Mouse (Mus musculus): ENCODE data around the gene Sgca. TPM values are rescaled to one million over a fixed set of nuclear protein-coding genes. Genes with fewer than 3 reads are reported as not detected.
"Not testable (repeated sequence)": the region's sequence is repeated elsewhere in the genome, so short reads cannot be mapped to it uniquely, and the experiment has no call there.

Gene Sgca
- polyA plus RNA-seq, 1 experiment from 2014 or later = not detected

GRCm38 (mm10) chr11:94970210-94970943 is 5.8 kb downstream of the Sgca start:
- Histone ChIP-seq H3K4me1 (ENCODE audit: control insufficient read depth, insufficient read depth, low read length) (no peaks in the 10 kb centered on the region), H3K9ac (ENCODE audit: low read length) (no peak overlapping the region), H3K4me2 (no peak overlapping the region), H3K27ac (ENCODE audit: low read depth, low read length) (no peak overlapping the region), H3K36me3 (ENCODE audit: control insufficient read depth, insufficient read depth, low read length) (no peaks in the 10 kb centered on the region), H3K9me3 (ENCODE audit: control insufficient read depth, low read length) (no peaks in the 10 kb centered on the region), H3K27me3 (ENCODE audit: control insufficient read depth, insufficient read depth, low read length) (no peaks in the 10 kb centered on the region), H3K4me3 (ENCODE audit: low read depth, low read length) (no peak overlapping the region)
- WGBS = 61% methylated on average over 15 of the region's 15 CpGs
- ATAC-seq (ENCODE audit: low FRiP score) (no peak), DNase-seq (ENCODE audit: low spot score, missing footprints) (peak; percentile 95)

GRCm38 (mm10) chr11:94969709-94970108 is 6.4 kb downstream of the Sgca start:
- not testable (repeated sequence) for DNase-seq (ENCODE audit: low spot score, missing footprints); H3K4me2 ChIP-seq
- WGBS = 93% methylated on average over 4 of the region's 4 CpGs

GRCm38 (mm10) chr11:94968187-94968586 is 7.9 kb downstream of the Sgca start:
- H3K4me3 ChIP-seq (ENCODE audit: low read depth, low read length) = no peak overlapping the region
- 81% methylated on average over 7 of the region's 7 CpGs for WGBS

More at GRCm38 (mm10) chr11:94969709-94970108, 6.4 kb downstream of the Sgca start:
- H3K27me3 ChIP-seq (ENCODE audit: control insufficient read depth, insufficient read depth, low read length); ATAC-seq (ENCODE audit: low FRiP score); H3K4me1 ChIP-seq (ENCODE audit: control insufficient read depth, insufficient read depth, low read length); H3K4me3 ChIP-seq (ENCODE audit: low read depth, low read length); H3K9me3 ChIP-seq (ENCODE audit: control insufficient read depth, low read length); H3K9ac ChIP-seq (ENCODE audit: low read length); H3K36me3 ChIP-seq (ENCODE audit: control insufficient read depth, insufficient read depth, low read length); H3K27ac ChIP-seq (ENCODE audit: low read depth, low read length): not testable (repeated sequence)

GRCm38 (mm10) chr11:94967419-94967818 is 8.7 kb downstream of the Sgca start, which contains the start of gene Hils1:
Gene Hils1 (plus strand): TSS chr11:94967593.
- Histone ChIP-seq H3K36me3 (ENCODE audit: control insufficient read depth, insufficient read depth, low read length) (no peaks in the 10 kb centered on the region), H3K27ac (ENCODE audit: low read depth, low read length) (no peak within 1 kb of the TSS), H3K4me3 (ENCODE audit: low read depth, low read length) (no peak within 1 kb of the TSS), H3K4me2 (no peak within 1 kb of the TSS), H3K4me1 (ENCODE audit: control insufficient read depth, insufficient read depth, low read length) (no peaks in the 10 kb centered on the region), H3K9me3 (ENCODE audit: control insufficient read depth, low read length) (no peaks in the 10 kb centered on the region), H3K9ac (ENCODE audit: low read length) (no peak within 1 kb of the TSS), H3K27me3 (ENCODE audit: control insufficient read depth, insufficient read depth, low read length) (no peaks in the 10 kb centered on the region)
- no peak for ATAC-seq (ENCODE audit: low FRiP score)
- DNase-seq (ENCODE audit: low spot score, missing footprints) = peak; percentile 77
- 58% methylated on average over 4 of the region's 4 CpGs for WGBS

More at GRCm38 (mm10) chr11:94968187-94968586, 7.9 kb downstream of the Sgca start:
- no peak overlapping the region for H3K27ac ChIP-seq (ENCODE audit: low read depth, low read length)
- no peaks in the 10 kb centered on the region for H3K36me3 ChIP-seq (ENCODE audit: control insufficient read depth, insufficient read depth, low read length)
- H3K27me3 ChIP-seq (ENCODE audit: control insufficient read depth, insufficient read depth, low read length) = no peaks in the 10 kb centered on the region
- no peak overlapping the region for H3K4me2 ChIP-seq
- H3K9me3 ChIP-seq (ENCODE audit: control insufficient read depth, low read length) = no peaks in the 10 kb centered on the region
- H3K4me1 ChIP-seq (ENCODE audit: control insufficient read depth, insufficient read depth, low read length) = no peaks in the 10 kb centered on the region
- no peak for DNase-seq (ENCODE audit: low spot score, missing footprints)
- H3K9ac ChIP-seq (ENCODE audit: low read length) = no peak overlapping the region
- ATAC-seq (ENCODE audit: low FRiP score) = no peak

- H3K36me3 ChIP-seq (ENCODE audit: control insufficient read depth, insufficient read depth, low read length) = no peaks in the 10 kb centered on the region
- ATAC-seq (ENCODE audit: low FRiP score) (no peak), DNase-seq (ENCODE audit: low spot score, missing footprints) (no peak)
- H3K4me1 ChIP-seq (ENCODE audit: control insufficient read depth, insufficient read depth, low read length) = no peaks in the 10 kb centered on the region
- no peak overlapping the region for H3K4me3 ChIP-seq (ENCODE audit: low read depth, low read length)
- no peak overlapping the region for H3K9ac ChIP-seq (ENCODE audit: low read length)
- WGBS = 78% methylated on average over 5 of the region's 5 CpGs
- H3K9me3 ChIP-seq (ENCODE audit: control insufficient read depth, low read length) = no peaks in the 10 kb centered on the region
- H3K27ac ChIP-seq (ENCODE audit: low read depth, low read length) = no peak overlapping the region
- H3K27me3 ChIP-seq (ENCODE audit: control insufficient read depth, insufficient read depth, low read length) = no peaks in the 10 kb centered on the region
- H3K4me2 ChIP-seq = no peak overlapping the region
These were observed 13.5 kb downstream of the Sgca start for GRCm38 (mm10) chr11:94962534-94963101.

GRCm38 (mm10) chr11:94958065-94958858 is 17.9 kb downstream of the Sgca start:
- no peaks in the 10 kb centered on the region for H3K36me3 ChIP-seq (ENCODE audit: control insufficient read depth, insufficient read depth, low read length)
- 26% methylated on average over 8 of the region's 8 CpGs for WGBS
- H3K9me3 ChIP-seq (ENCODE audit: control insufficient read depth, low read length) = no peaks in the 10 kb centered on the region
- ATAC-seq (ENCODE audit: low FRiP score) (0 out of 2 replicates have a peak, but pooled peaks have one; percentile 30), DNase-seq (ENCODE audit: low spot score, missing footprints) (no peak)
- no peak overlapping the region for H3K4me2 ChIP-seq
- H3K9ac ChIP-seq (ENCODE audit: low read length) = no peak overlapping the region
- H3K27me3 ChIP-seq (ENCODE audit: control insufficient read depth, insufficient read depth, low read length) = no peaks in the 10 kb centered on the region
- H3K4me3 ChIP-seq (ENCODE audit: low read depth, low read length) = no peak overlapping the region
- no peak overlapping the region for H3K27ac ChIP-seq (ENCODE audit: low read depth, low read length)
- H3K4me1 ChIP-seq (ENCODE audit: control insufficient read depth, insufficient read depth, low read length) = no peaks in the 10 kb centered on the region

GRCm38 (mm10) chr11:94957693-94958064 is 18.4 kb downstream of the Sgca start:
- WGBS = 83% methylated on average over 9 of the region's 9 CpGs
- Histone ChIP-seq H3K4me3 (ENCODE audit: low read depth, low read length) (no peak overlapping the region), H3K4me2 (no peak overlapping the region), H3K9ac (ENCODE audit: low read length) (no peak overlapping the region), H3K9me3 (ENCODE audit: control insufficient read depth, low read length) (no peaks in the 10 kb centered on the region), H3K27me3 (ENCODE audit: control insufficient read depth, insufficient read depth, low read length) (no peaks in the 10 kb centered on the region), H3K27ac (ENCODE audit: low read depth, low read length) (no peak overlapping the region), H3K36me3 (ENCODE audit: control insufficient read depth, insufficient read depth, low read length) (no peaks in the 10 kb centered on the region), H3K4me1 (ENCODE audit: control insufficient read depth, insufficient read depth, low read length) (no peaks in the 10 kb centered on the region)
- ATAC-seq (ENCODE audit: low FRiP score) (no peak), DNase-seq (ENCODE audit: low spot score, missing footprints) (no peak)

- no peak overlapping the region for H3K27ac ChIP-seq (ENCODE audit: low read depth, low read length)
- no peak overlapping the region for H3K9ac ChIP-seq (ENCODE audit: low read length)
- H3K4me1 ChIP-seq (ENCODE audit: control insufficient read depth, insufficient read depth, low read length) = peaks cover 7% of the 10 kb centered on the region
- ATAC-seq (ENCODE audit: low FRiP score) (no peak), DNase-seq (ENCODE audit: low spot score, missing footprints) (no peak)
- no peaks in the 10 kb centered on the region for H3K27me3 ChIP-seq (ENCODE audit: control insufficient read depth, insufficient read depth, low read length)
- WGBS = 84% methylated on average over 9 of the region's 9 CpGs
- no peak overlapping the region for H3K4me2 ChIP-seq
- H3K36me3 ChIP-seq (ENCODE audit: control insufficient read depth, insufficient read depth, low read length) = no peaks in the 10 kb centered on the region
- H3K4me3 ChIP-seq (ENCODE audit: low read depth, low read length) = no peak overlapping the region
- H3K9me3 ChIP-seq (ENCODE audit: control insufficient read depth, low read length) = no peaks in the 10 kb centered on the region
These were observed 21.0 kb downstream of the Sgca start for GRCm38 (mm10) chr11:94955103-94955502.

- ATAC-seq (ENCODE audit: low FRiP score) = peak; percentile 52; the same call in 1 of the 2 replicates
- Histone ChIP-seq H3K9me3 (ENCODE audit: control insufficient read depth, low read length) (no peaks in the 10 kb centered on the region), H3K9ac (ENCODE audit: low read length) (peak overlapping the region; percentile 36; the same call in 1 of the 2 replicates), H3K27ac (ENCODE audit: low read depth, low read length) (no peak overlapping the region), H3K4me2 (no peak overlapping the region), H3K4me3 (ENCODE audit: low read depth, low read length) (no peak overlapping the region), H3K4me1 (ENCODE audit: control insufficient read depth, insufficient read depth, low read length) (peaks cover 7% of the 10 kb centered on the region), H3K27me3 (ENCODE audit: control insufficient read depth, insufficient read depth, low read length) (no peaks in the 10 kb centered on the region), H3K36me3 (ENCODE audit: control insufficient read depth, insufficient read depth, low read length) (no peaks in the 10 kb centered on the region)
- 5% methylated on average over 6 of the region's 6 CpGs for WGBS
- DNase-seq (ENCODE audit: low spot score, missing footprints) = peak; percentile 86
These were observed 24.0 kb downstream of the Sgca start for GRCm38 (mm10) chr11:94952169-94952568.
